Mouse (Mus musculus) C2C12 (cell line): Measurements from ENCODE around the gene Asb18. TPM values are rescaled to one million over a fixed set of nuclear protein-coding genes. Genes with fewer than 3 reads are reported as not detected.

Experiments used
- H3K27me3 ChIP-seq: one replicate; pipeline ENCODE4 v1.6.1; 2011; ENCODE audit not compliant: control insufficient read depth, insufficient read depth, insufficient read length
- H3K36me3 ChIP-seq: one replicate; pipeline ENCODE4 v1.6.1; 2011; ENCODE audit not compliant: control insufficient read depth, insufficient read depth
- H3K4me3 ChIP-seq: one replicate; pipeline ENCODE4 v1.5.1; 2011; ENCODE audit warnings: mild to moderate bottlenecking, control low read depth; ENCODE audit not compliant: poor library complexity, insufficient read depth, severe bottlenecking
- H3K79me2 ChIP-seq: one replicate; pipeline ENCODE4 v1.6.1; 2011; ENCODE audit not compliant: control insufficient read depth, insufficient read depth
- H3K79me3 ChIP-seq: one replicate; pipeline ENCODE4 v1.6.1; 2011; ENCODE audit warnings: low read depth, control low read depth
- H3ac ChIP-seq: one replicate; pipeline ENCODE3; 2011; ENCODE audit warnings: low read depth; ENCODE audit not compliant: control insufficient read depth, insufficient read length
- CEBPB ChIP-seq: IDR thresholded peaks from one replicate; pipeline ENCODE4 v1.6.1; 2011; ENCODE audit warnings: low read depth, mild to moderate bottlenecking, control low read depth, moderate library complexity
- CTCF ChIP-seq: IDR thresholded peaks from one replicate; pipeline ENCODE4 v1.5.1; 2011; ENCODE audit not compliant: control insufficient read depth, insufficient read depth, insufficient read length
- FOSL1 ChIP-seq: IDR thresholded peaks from one replicate; pipeline ENCODE4 v1.8.0; 2011; ENCODE audit warnings: mild to moderate bottlenecking, low read length; ENCODE audit not compliant: poor library complexity, insufficient read depth, severe bottlenecking
- MAX ChIP-seq: IDR thresholded peaks from one replicate; pipeline ENCODE4 v1.6.1; 2011; ENCODE audit warnings: mild to moderate bottlenecking, control low read depth
- MYOD1 ChIP-seq: IDR thresholded peaks from one replicate; pipeline ENCODE4 v1.6.1; 2011; ENCODE audit warnings: low read depth; ENCODE audit not compliant: control insufficient read depth, insufficient read length
- MYOG ChIP-seq: IDR thresholded peaks from one replicate; pipeline ENCODE4 v1.6.1; 2011; ENCODE audit not compliant: control insufficient read depth, insufficient read length; ENCODE audit errors: extremely low read depth
- USF1 ChIP-seq: IDR thresholded peaks from one replicate; pipeline ENCODE4 v1.6.1; 2011; ENCODE audit warnings: low read depth, mild to moderate bottlenecking, control low read depth, moderate library complexity
- polyA plus RNA-seq: library from polyadenylated mRNA; unstranded; fragments of >200 nt; fragmentation: generic; extraction: Trizol; gene quantifications from one replicate; pipeline ENCODE4 v1.2.1, GENCODE M21; 2012; ENCODE audit warnings: missing spikeins

Asb18 gene
- polyA plus RNA-seq, 1 experiment = not detected

DNA sequence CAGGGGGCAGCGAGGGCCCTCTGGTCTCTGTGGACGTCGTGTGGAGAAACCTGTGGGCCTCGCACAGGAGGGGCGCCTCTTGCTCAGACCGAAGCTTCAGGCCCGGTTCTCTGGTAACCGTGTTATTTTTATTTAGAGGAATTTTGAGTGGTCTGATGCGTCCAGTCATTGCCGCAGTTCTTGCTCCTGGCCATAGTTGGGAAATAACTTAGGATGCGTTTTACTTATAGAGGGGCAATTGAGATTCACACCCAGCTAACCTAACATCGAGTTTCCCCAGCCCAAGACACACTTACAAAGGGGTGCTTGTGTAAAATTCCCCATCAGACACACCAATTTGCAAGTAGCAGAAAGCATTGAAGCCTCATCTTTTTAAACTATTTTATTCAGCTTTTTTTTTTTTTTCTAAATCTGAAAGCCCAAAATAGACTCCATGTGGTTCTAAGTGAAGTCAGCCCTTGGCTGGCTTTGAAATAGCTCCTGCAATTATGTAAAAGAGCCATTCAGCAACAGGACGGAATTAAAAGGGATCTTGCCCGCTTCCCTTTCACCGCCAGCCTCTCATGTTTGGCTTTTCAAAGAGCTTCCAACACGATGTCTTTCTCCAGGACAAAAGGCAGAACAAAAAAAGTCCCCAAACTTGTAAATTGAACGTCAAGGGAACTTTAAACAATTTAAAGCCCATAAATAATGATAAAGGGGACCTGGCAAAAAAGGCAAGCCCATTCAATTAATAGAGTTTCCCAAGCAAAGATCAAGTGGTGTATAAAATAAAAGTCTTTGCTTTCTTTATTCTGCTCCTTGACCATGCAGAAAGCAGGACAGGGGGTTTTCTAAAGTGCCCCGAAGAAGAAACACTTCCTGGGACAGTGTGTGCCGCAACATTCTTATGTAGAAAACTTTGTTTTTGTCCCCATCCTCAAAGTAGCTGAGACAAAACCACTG lies 79.9 kb downstream of the Asb18 start:
- Histone ChIP-seq H3K79me3 (no peaks in the 10 kb centered on the region), H3K79me2 (no peaks in the 10 kb centered on the region), H3K36me3 (no peaks in the 10 kb centered on the region), H3K4me3 (no peak overlapping the region), H3ac (no peak overlapping the region), H3K27me3 (peaks cover 54% of the 10 kb centered on the region)
- no peak for TF ChIP-seq FOSL1
- no peak for TF ChIP-seq CTCF
- TF ChIP-seq MYOG = no peak
- TF ChIP-seq CEBPB = no peak
- no peak for TF ChIP-seq USF1
- no peak for TF ChIP-seq MYOD1
- no peak for TF ChIP-seq MAX

DNA sequence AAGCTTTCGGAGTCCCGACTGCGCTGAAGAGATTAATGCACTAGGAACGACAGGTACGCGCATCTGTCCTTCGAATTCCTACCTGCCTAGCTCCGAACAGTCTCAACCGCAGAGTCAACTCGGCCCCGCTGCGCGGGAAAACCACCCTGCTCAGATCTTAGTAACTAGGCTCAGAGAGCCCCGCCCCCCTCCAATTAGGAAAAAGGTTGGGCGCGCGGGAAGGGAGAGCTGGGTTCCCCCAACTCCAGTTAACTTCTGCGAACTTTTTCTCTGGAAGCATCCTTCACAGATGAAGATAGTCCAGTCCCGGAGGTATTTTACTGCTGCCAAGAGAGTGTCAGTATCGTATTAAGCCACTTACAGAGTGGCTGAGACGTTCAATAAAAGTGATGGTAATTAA lies 80.7 kb downstream of the Asb18 start:
- Histone ChIP-seq H3K36me3 (no peaks in the 10 kb centered on the region), H3K4me3 (no peak overlapping the region), H3ac (no peak overlapping the region), H3K79me3 (no peaks in the 10 kb centered on the region), H3K27me3 (peaks cover 62% of the 10 kb centered on the region), H3K79me2 (no peaks in the 10 kb centered on the region)
- no peak for TF ChIP-seq FOSL1
- TF ChIP-seq MYOD1 = no peak
- TF ChIP-seq CEBPB = no peak
- TF ChIP-seq MYOG = no peak
- TF ChIP-seq USF1 = no peak
- TF ChIP-seq CTCF = no peak
- no peak for TF ChIP-seq MAX

DNA sequence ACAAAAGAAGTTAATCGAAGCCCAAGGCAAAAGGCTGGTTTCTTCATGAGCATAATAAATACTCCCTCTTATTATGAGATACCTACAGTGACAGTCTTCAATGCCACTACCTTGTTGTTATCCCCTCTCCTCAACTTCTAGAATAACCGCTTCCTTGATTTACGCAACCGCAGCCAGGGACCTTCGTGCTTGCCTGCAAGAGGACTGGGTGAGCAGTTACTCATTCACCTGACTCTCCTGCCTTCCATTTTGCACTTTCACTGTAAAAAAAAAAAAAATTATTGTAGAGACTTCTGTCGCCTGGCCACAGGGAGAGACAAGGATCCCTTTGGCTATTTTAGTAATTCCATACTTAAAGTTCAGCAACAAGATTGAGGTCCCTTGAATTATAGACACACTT lies 81.4 kb downstream of the Asb18 start:
- H3K79me2 ChIP-seq = no peaks in the 10 kb centered on the region
- no peak overlapping the region for H3K4me3 ChIP-seq
- no peak overlapping the region for H3ac ChIP-seq
- no peak for TF ChIP-seq MYOD1
- H3K79me3 ChIP-seq = no peaks in the 10 kb centered on the region
- no peaks in the 10 kb centered on the region for H3K36me3 ChIP-seq
- peaks cover 67% of the 10 kb centered on the region for H3K27me3 ChIP-seq

DNA sequence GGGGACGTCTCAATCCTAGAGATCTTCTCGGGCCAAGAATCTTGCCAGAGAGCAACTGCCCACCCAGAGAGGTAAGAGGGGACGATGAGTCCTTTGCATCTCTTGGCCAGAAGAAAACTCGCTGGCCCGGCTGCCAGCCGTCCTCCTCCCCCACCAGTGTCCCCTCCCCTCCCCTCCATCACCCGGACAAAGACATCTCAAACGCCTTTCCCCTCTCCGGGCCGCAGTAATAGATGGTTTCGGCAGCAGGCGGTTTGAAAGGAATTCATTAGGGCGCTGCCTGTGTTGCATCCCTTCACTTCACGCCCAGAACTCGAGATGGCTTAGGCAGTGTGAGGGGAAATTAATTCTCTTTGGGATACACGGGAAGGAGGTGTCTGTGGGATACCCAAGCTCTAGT lies 81.8 kb downstream of the Asb18 start:
- Histone ChIP-seq H3K4me3 (no peak overlapping the region), H3ac (no peak overlapping the region), H3K27me3 (peaks cover 68% of the 10 kb centered on the region), H3K79me2 (no peaks in the 10 kb centered on the region), H3K79me3 (no peaks in the 10 kb centered on the region), H3K36me3 (no peaks in the 10 kb centered on the region)
- no peak for TF ChIP-seq CEBPB
- TF ChIP-seq CTCF = no peak
- no peak for TF ChIP-seq FOSL1
- TF ChIP-seq MAX = no peak
- no peak for TF ChIP-seq MYOD1
- TF ChIP-seq MYOG = no peak
- no peak for TF ChIP-seq USF1

DNA sequence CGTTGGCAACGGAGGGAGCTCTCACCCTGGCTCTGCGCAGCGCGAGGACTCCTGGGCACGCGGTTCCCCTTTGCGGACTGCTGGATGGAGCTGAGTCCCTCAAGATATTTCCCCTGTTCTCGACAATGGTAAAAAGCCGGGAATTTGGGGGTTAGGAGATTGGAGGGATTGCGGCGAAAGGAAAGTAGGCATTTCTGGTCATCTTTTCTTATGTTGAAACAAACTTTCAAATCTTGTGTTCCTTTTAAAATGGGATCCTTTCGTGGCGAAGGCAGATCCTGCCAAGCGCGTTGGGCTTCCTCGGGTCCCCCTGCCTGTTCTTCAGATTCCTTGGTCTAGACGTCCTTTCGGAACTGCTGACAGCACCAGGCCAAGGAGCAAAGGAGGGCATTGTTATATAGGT lies 82.4 kb downstream of the Asb18 start:
- Histone ChIP-seq H3K27me3 (peaks cover 74% of the 10 kb centered on the region), H3K79me2 (no peaks in the 10 kb centered on the region), H3K36me3 (no peaks in the 10 kb centered on the region), H3ac (no peak overlapping the region), H3K4me3 (no peak overlapping the region), H3K79me3 (no peaks in the 10 kb centered on the region)
- TF ChIP-seq MYOG = no peak
- no peak for TF ChIP-seq MAX
- no peak for TF ChIP-seq FOSL1
- TF ChIP-seq CEBPB = no peak
- no peak for TF ChIP-seq MYOD1
- no peak for TF ChIP-seq USF1
- TF ChIP-seq CTCF = no peak
